Mouse (Mus musculus) midbrain, embryonic 12.5 days (tissue): Measurements from ENCODE around the gene Tmem131. TPM values are rescaled to one million over a fixed set of nuclear protein-coding genes. Genes with fewer than 3 reads are reported as not detected.
A peak's percentile ranks its signal among the peaks of the same experiment; 100 is the strongest.

Experiments used
- ATAC-seq: fragments of 200-750 bp; cut with Nextera tagmentation; 2 replicates; pipeline ENCODE4 v1.8.0; 2017; ENCODE audit warnings: low read depth, moderate TSS enrichment, moderate library complexity; ENCODE audit not compliant: low FRiP score
- H3K27ac ChIP-seq: fragments of 300-500 bp; sonication (generic); replicated peaks from 2 replicates; pipeline ENCODE4 v1.5.1; 2016; ENCODE audit warnings: mild to moderate bottlenecking
- H3K27me3 ChIP-seq: fragments of 300-500 bp; sonication (generic); 2 replicates; pipeline ENCODE4 v1.6.1; 2016; ENCODE audit warnings: mild to moderate bottlenecking
- H3K36me3 ChIP-seq: fragments of 300-500 bp; sonication (generic); 2 replicates; pipeline ENCODE4 v1.6.1; 2016
- H3K4me1 ChIP-seq: fragments of 300-500 bp; sonication (generic); 2 replicates; pipeline ENCODE4 v1.6.1; 2016
- H3K4me2 ChIP-seq: fragments of 300-500 bp; sonication (generic); replicated peaks from 2 replicates; pipeline ENCODE4 v1.6.1; 2016; ENCODE audit warnings: mild to moderate bottlenecking, moderate library complexity
- H3K4me3 ChIP-seq: fragments of 300-500 bp; sonication (generic); 2 replicates; pipeline ENCODE4 v1.5.1; 2016; ENCODE audit warnings: mild to moderate bottlenecking
- H3K9ac ChIP-seq: fragments of 300-500 bp; sonication (generic); replicated peaks from 2 replicates; pipeline ENCODE4 v1.6.1; 2016; ENCODE audit warnings: mild to moderate bottlenecking, moderate library complexity
- H3K9me3 ChIP-seq: fragments of 300-500 bp; sonication (generic); 2 replicates; pipeline ENCODE4 v1.6.1; 2016; ENCODE audit warnings: mild to moderate bottlenecking
- WGBS: fragments of 180-500 bp; shearing (Covaris S2); methylation state at CpG from one replicate; pipeline ENCODE4 v1.1.7; 2016; 5-methylcytosine and 5-hydroxymethylcytosine counted together
- polyA plus RNA-seq: library from polyadenylated mRNA; unstranded; fragments of >200 nt; fragmentation: Nextera tagmentation; extraction: Ambion mirVana; gene quantifications from 2 replicates; pipeline ENCODE4 v1.2.1, GENCODE M21; 2016

Tmem131 gene
- polyA plus RNA-seq, 1 experiment from 2014 or later: 17.8 TPM

- H3K4me2 ChIP-seq: no peak overlapping the region
- no peak overlapping the region for H3K4me3 ChIP-seq
- no peaks in the 10 kb centered on the region for H3K9me3 ChIP-seq
- no peaks in the 10 kb centered on the region for H3K27me3 ChIP-seq
- no peaks in the 10 kb centered on the region for H3K4me1 ChIP-seq
- no peak for ATAC-seq
- 94% methylated on average over 14 of the region's 14 CpGs for WGBS
- H3K27ac ChIP-seq: no peak overlapping the region
- no peak overlapping the region for H3K9ac ChIP-seq
- H3K36me3 ChIP-seq: peaks cover 93% of the 10 kb centered on the region
Observed at GRCm38 (mm10) chr1:36807782-36808565, 135.5 kb downstream of the Tmem131 start.

GRCm38 (mm10) chr1:36807086-36807485 is 136.4 kb downstream of the Tmem131 start:
- no peak overlapping the region for H3K4me2 ChIP-seq
- H3K27ac ChIP-seq: no peak overlapping the region
- WGBS: 81% methylated on average over 1 of the region's 1 CpGs
- no peak overlapping the region for H3K4me3 ChIP-seq
- H3K27me3 ChIP-seq: no peaks in the 10 kb centered on the region
- no peaks in the 10 kb centered on the region for H3K4me1 ChIP-seq
- ATAC-seq: no peak
- H3K9me3 ChIP-seq: no peaks in the 10 kb centered on the region
- H3K36me3 ChIP-seq: peaks cover 90% of the 10 kb centered on the region
- no peak overlapping the region for H3K9ac ChIP-seq

GRCm38 (mm10) chr1:36806181-36806905 is 137.1 kb downstream of the Tmem131 start:
- H3K4me2 ChIP-seq: no peak overlapping the region
- peaks cover 90% of the 10 kb centered on the region for H3K36me3 ChIP-seq
- no peak overlapping the region for H3K27ac ChIP-seq
- no peaks in the 10 kb centered on the region for H3K9me3 ChIP-seq
- H3K4me1 ChIP-seq: no peaks in the 10 kb centered on the region
- no peak overlapping the region for H3K9ac ChIP-seq
- H3K27me3 ChIP-seq: no peaks in the 10 kb centered on the region
- WGBS: 99% methylated on average over 7 of the region's 7 CpGs
- no peak for ATAC-seq
- no peak overlapping the region for H3K4me3 ChIP-seq

- Histone ChIP-seq H3K36me3 (peaks cover 87% of the 10 kb centered on the region), H3K9me3 (no peaks in the 10 kb centered on the region), H3K27me3 (no peaks in the 10 kb centered on the region), H3K4me2 (no peak overlapping the region), H3K4me3 (no peak overlapping the region), H3K4me1 (no peaks in the 10 kb centered on the region), H3K27ac (no peak overlapping the region), H3K9ac (no peak overlapping the region)
- 94% methylated on average over 4 of the region's 4 CpGs for WGBS
- no peak for ATAC-seq
Observed at GRCm38 (mm10) chr1:36804833-36805232, 138.6 kb downstream of the Tmem131 start.

- Histone ChIP-seq H3K9me3 (no peaks in the 10 kb centered on the region), H3K4me1 (no peaks in the 10 kb centered on the region), H3K9ac (no peak overlapping the region), H3K27me3 (no peaks in the 10 kb centered on the region), H3K4me2 (no peak overlapping the region), H3K36me3 (peaks cover 87% of the 10 kb centered on the region), H3K4me3 (no peak overlapping the region), H3K27ac (no peak overlapping the region)
- 87% methylated on average over 9 of the region's 9 CpGs for WGBS
- ATAC-seq: no peak
Observed at GRCm38 (mm10) chr1:36804259-36804658, 139.2 kb downstream of the Tmem131 start.

- H3K27ac ChIP-seq: no peak overlapping the region
- H3K4me2 ChIP-seq: no peak overlapping the region
- H3K27me3 ChIP-seq: no peaks in the 10 kb centered on the region
- H3K9me3 ChIP-seq: no peaks in the 10 kb centered on the region
- H3K4me1 ChIP-seq: no peaks in the 10 kb centered on the region
- peaks cover 87% of the 10 kb centered on the region for H3K36me3 ChIP-seq
- H3K9ac ChIP-seq: no peak overlapping the region
- no peak overlapping the region for H3K4me3 ChIP-seq
- 88% methylated on average over 3 of the region's 3 CpGs for WGBS
- no peak for ATAC-seq
Observed at GRCm38 (mm10) chr1:36800379-36801011, 143.0 kb downstream of the Tmem131 start.

GRCm38 (mm10) chr1:36797481-36797880 is 146.0 kb downstream of the Tmem131 start:
- peaks cover 93% of the 10 kb centered on the region for H3K36me3 ChIP-seq
- H3K27ac ChIP-seq: no peak overlapping the region
- H3K4me1 ChIP-seq: no peaks in the 10 kb centered on the region
- no peaks in the 10 kb centered on the region for H3K27me3 ChIP-seq
- H3K4me3 ChIP-seq: no peak overlapping the region
- no peak overlapping the region for H3K9ac ChIP-seq
- no peak overlapping the region for H3K4me2 ChIP-seq
- 90% methylated on average over 10 of the region's 10 CpGs for WGBS
- H3K9me3 ChIP-seq: no peaks in the 10 kb centered on the region
- no peak for ATAC-seq

GRCm38 (mm10) chr1:36796711-36797110 is 146.8 kb downstream of the Tmem131 start:
- H3K27ac ChIP-seq: no peak overlapping the region
- H3K36me3 ChIP-seq: peaks cover 92% of the 10 kb centered on the region
- H3K4me2 ChIP-seq: no peak overlapping the region
- H3K4me3 ChIP-seq: no peak overlapping the region
- 90% methylated on average over 7 of the region's 7 CpGs for WGBS
- no peaks in the 10 kb centered on the region for H3K4me1 ChIP-seq
- ATAC-seq: no peak
- no peak overlapping the region for H3K9ac ChIP-seq
- H3K9me3 ChIP-seq: no peaks in the 10 kb centered on the region
- no peaks in the 10 kb centered on the region for H3K27me3 ChIP-seq

- Histone ChIP-seq H3K9me3 (no peaks in the 10 kb centered on the region; the same call in 1 of the 2 replicates), H3K4me2 (no peak overlapping the region), H3K9ac (no peak overlapping the region), H3K4me3 (no peak overlapping the region), H3K4me1 (peaks cover 10% of the 10 kb centered on the region; the same call in 1 of the 2 replicates), H3K36me3 (peaks cover 37% of the 10 kb centered on the region), H3K27me3 (no peaks in the 10 kb centered on the region; the same call in 1 of the 2 replicates), H3K27ac (no peak overlapping the region)
- no peak for ATAC-seq
- 84% methylated on average over 8 of the region's 8 CpGs for WGBS
Observed at GRCm38 (mm10) chr1:36789416-36789815, 154.1 kb downstream of the Tmem131 start.

- H3K9ac ChIP-seq: no peak overlapping the region
- H3K27ac ChIP-seq: no peak overlapping the region
- WGBS: 96% methylated on average over 7 of the region's 7 CpGs
- H3K27me3 ChIP-seq: no peaks in the 10 kb centered on the region; the same call in 1 of the 2 replicates
- peaks cover 9% of the 10 kb centered on the region; the same call in 1 of the 2 replicates for H3K36me3 ChIP-seq
- no peak overlapping the region for H3K4me3 ChIP-seq
- H3K9me3 ChIP-seq: no peaks in the 10 kb centered on the region; the same call in 1 of the 2 replicates
- peaks cover 10% of the 10 kb centered on the region; the same call in 1 of the 2 replicates for H3K4me1 ChIP-seq
- no peak for ATAC-seq
- H3K4me2 ChIP-seq: no peak overlapping the region
Observed at GRCm38 (mm10) chr1:36786377-36786776, 157.1 kb downstream of the Tmem131 start.

- Histone ChIP-seq H3K27me3 (no peaks in the 10 kb centered on the region; the same call in 1 of the 2 replicates), H3K36me3 (no peaks in the 10 kb centered on the region), H3K4me3 (peak overlapping the region; percentile 44), H3K4me2 (peak overlapping the region; percentile 81), H3K9ac (peak overlapping the region; percentile 62), H3K9me3 (no peaks in the 10 kb centered on the region; the same call in 1 of the 2 replicates), H3K4me1 (peaks cover 10% of the 10 kb centered on the region; the same call in 1 of the 2 replicates), H3K27ac (peak overlapping the region; percentile 39; the same call in 1 of the 2 replicates)
- WGBS: 3% methylated on average over 16 of the region's 16 CpGs
- ATAC-seq: peak; percentile 64
Observed at GRCm38 (mm10) chr1:36785238-36785641, 158.2 kb downstream of the Tmem131 start.
